Mouse (Mus musculus) forebrain, embryonic 14.5 days (tissue): ENCODE results near the gene Gabbr2. TPM values are rescaled to one million over a fixed set of nuclear protein-coding genes. Genes with fewer than 3 reads are reported as not detected.

ENCODE experiments used
- ATAC-seq: fragments of 200-750 bp; cut with Nextera tagmentation; 2 replicates; pipeline ENCODE4 v1.8.0; 2017; ENCODE audit warnings: mild to moderate bottlenecking, moderate library complexity
- DNase-seq: peaks from one replicate; pipeline ENCODE4 v3.0.0-alpha.2; 2015; ENCODE audit warnings: low spot score
- H3K27ac ChIP-seq: fragments of 300-500 bp; sonication (generic); 2 replicates; pipeline ENCODE4 v1.5.1; 2014; ENCODE audit warnings: low read depth, mild to moderate bottlenecking, control low read depth, low read length, moderate library complexity
- H3K27me3 ChIP-seq: fragments of 300-500 bp; sonication (generic); replicated peaks from 2 replicates; pipeline ENCODE4 v1.6.1; 2014; ENCODE audit warnings: low read length, control low read depth, mixed read lengths; ENCODE audit not compliant: control insufficient read depth, insufficient read depth
- H3K36me3 ChIP-seq: fragments of 300-500 bp; sonication (generic); 2 replicates; pipeline ENCODE4 v1.6.1; 2014; ENCODE audit warnings: low read length, control low read depth; ENCODE audit not compliant: control insufficient read depth, insufficient read depth
- H3K4me1 ChIP-seq: fragments of 300-500 bp; sonication (generic); 2 replicates; pipeline ENCODE4 v1.6.1; 2014; ENCODE audit warnings: antibody characterized with exemption, low read length, control low read depth; ENCODE audit not compliant: control insufficient read depth, insufficient read depth
- H3K4me2 ChIP-seq: fragments of 300-500 bp; sonication (generic); 2 replicates; pipeline ENCODE4 v1.6.1; 2014; ENCODE audit warnings: mild to moderate bottlenecking, control low read depth, low read length
- H3K4me3 ChIP-seq: fragments of 300-500 bp; sonication (generic); 2 replicates; pipeline ENCODE4 v1.5.1; 2014; ENCODE audit warnings: low read depth, low read length, control low read depth
- H3K9ac ChIP-seq: fragments of 300-500 bp; sonication (generic); 2 replicates; pipeline ENCODE4 v1.6.1; 2014; ENCODE audit warnings: mild to moderate bottlenecking, low read length, control low read depth, moderate library complexity
- H3K9me3 ChIP-seq: fragments of 300-500 bp; sonication (generic); replicated peaks from 2 replicates; pipeline ENCODE4 v1.6.1; 2016; ENCODE audit warnings: low read length, control low read depth, mixed read lengths; ENCODE audit not compliant: control insufficient read depth
- WGBS: fragments of 180-500 bp; shearing (Covaris S2); extraction: QIAGEN DNeasy Blood & Tissue Kit; methylation state at CpG from one replicate; pipeline ENCODE4 v1.1.7; 2014; 5-methylcytosine and 5-hydroxymethylcytosine counted together
- polyA plus RNA-seq: library from polyadenylated mRNA; unstranded; fragments of >200 nt; fragmentation: Nextera tagmentation; extraction: Ambion mirVana; gene quantifications from 2 replicates; pipeline ENCODE4 v1.2.1, GENCODE M21; 2014

Gabbr2 gene
- polyA plus RNA-seq, 1 experiment from 2014 or later: 1.7 TPM

GRCm38 (mm10) chr4:46710018-46710417, 281.7 kb downstream of the Gabbr2 start:
- no peak overlapping the region for H3K4me3 ChIP-seq
- H3K4me1 ChIP-seq: no peaks in the 10 kb centered on the region
- H3K9ac ChIP-seq: no peak overlapping the region
- DNase-seq: no peak
- WGBS: 74% methylated on average over 6 of the region's 6 CpGs
- no peaks in the 10 kb centered on the region for H3K36me3 ChIP-seq
- no peak overlapping the region for H3K4me2 ChIP-seq
- no peaks in the 10 kb centered on the region for H3K27me3 ChIP-seq
- H3K27ac ChIP-seq: no peak overlapping the region; the same call in 1 of the 2 replicates
- H3K9me3 ChIP-seq: no peaks in the 10 kb centered on the region
- no peak for ATAC-seq

DNA sequence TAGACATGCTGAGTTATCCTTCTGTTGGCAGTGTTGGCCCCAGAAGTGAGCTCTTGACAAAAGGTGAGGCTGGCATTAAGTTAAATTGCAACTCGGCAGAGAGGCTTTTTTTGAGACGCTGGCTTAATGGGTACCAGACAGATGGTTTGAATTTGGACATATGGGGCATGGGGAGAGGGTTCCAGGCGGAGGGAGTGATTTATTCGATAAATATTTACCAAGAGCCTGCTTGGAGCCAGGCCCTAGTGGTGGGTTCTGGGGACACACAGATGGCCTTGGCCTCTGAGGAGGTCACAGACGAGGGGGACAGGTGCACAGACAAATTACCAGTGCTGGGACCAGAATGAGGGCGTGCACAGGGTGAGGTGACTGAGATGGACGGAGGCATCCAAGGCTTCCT, 282.2 kb downstream of the Gabbr2 start:
- 69% methylated on average over 7 of the region's 7 CpGs for WGBS
- Histone ChIP-seq H3K9ac (no peak overlapping the region), H3K36me3 (no peaks in the 10 kb centered on the region), H3K27ac (no peak overlapping the region), H3K9me3 (no peaks in the 10 kb centered on the region), H3K4me1 (no peaks in the 10 kb centered on the region), H3K4me2 (no peak overlapping the region), H3K4me3 (no peak overlapping the region), H3K27me3 (no peaks in the 10 kb centered on the region)
- peak; percentile 60 for DNase-seq
- ATAC-seq: peak; percentile 48

- WGBS: 79% methylated on average over 12 of the region's 12 CpGs
These were observed 285.9 kb downstream of the Gabbr2 start for GRCm38 (mm10) chr4:46705739-46706138.

DNA sequence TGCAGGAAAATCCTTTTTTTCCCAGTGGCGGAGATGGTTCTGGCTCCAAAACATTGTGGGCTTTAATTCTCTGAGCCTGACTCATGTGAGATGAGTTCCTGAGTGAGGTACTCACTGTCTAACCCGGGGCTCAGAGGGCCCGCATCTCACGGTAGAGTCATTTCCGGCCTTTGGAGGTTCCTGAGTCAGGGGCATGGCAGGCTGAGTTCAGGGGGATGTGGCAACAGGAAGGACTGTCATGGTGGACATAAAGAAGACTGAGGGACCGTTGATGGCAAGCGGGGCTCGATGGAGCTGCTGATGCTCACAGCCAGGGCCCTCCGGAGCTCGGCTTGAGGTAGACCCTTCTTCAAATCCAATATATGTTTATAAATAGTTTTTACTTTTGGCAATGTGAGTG, 288.5 kb downstream of the Gabbr2 start:
- Histone ChIP-seq H3K9ac (no peak overlapping the region), H3K4me3 (no peak overlapping the region), H3K27ac (no peak overlapping the region), H3K36me3 (no peaks in the 10 kb centered on the region), H3K4me1 (peaks cover 3% of the 10 kb centered on the region; the same call in 1 of the 2 replicates), H3K27me3 (no peaks in the 10 kb centered on the region), H3K9me3 (no peaks in the 10 kb centered on the region), H3K4me2 (no peak overlapping the region)
- 94% methylated on average over 10 of the region's 10 CpGs for WGBS
- ATAC-seq (no peak), DNase-seq (no peak)

More at GRCm38 (mm10) chr4:46705739-46706138, 285.9 kb downstream of the Gabbr2 start:
- no peaks in the 10 kb centered on the region for H3K36me3 ChIP-seq
- no peak overlapping the region for H3K4me3 ChIP-seq
- H3K4me1 ChIP-seq: no peaks in the 10 kb centered on the region
- peak; percentile 36 for DNase-seq
- no peak overlapping the region for H3K9ac ChIP-seq
- H3K27ac ChIP-seq: no peak overlapping the region
- no peaks in the 10 kb centered on the region for H3K9me3 ChIP-seq
- no peak for ATAC-seq
- no peaks in the 10 kb centered on the region for H3K27me3 ChIP-seq
- H3K4me2 ChIP-seq: no peak overlapping the region

GRCm38 (mm10) chr4:46700223-46700651, 291.4 kb downstream of the Gabbr2 start:
- Histone ChIP-seq H3K9me3 (no peaks in the 10 kb centered on the region), H3K4me1 (peaks cover 3% of the 10 kb centered on the region; the same call in 1 of the 2 replicates), H3K36me3 (no peaks in the 10 kb centered on the region), H3K4me2 (no peak overlapping the region), H3K4me3 (no peak overlapping the region), H3K27ac (peak overlapping the region; percentile 17; the same call in 1 of the 2 replicates), H3K27me3 (no peaks in the 10 kb centered on the region), H3K9ac (no peak overlapping the region)
- WGBS: 8% methylated on average over 10 of the region's 10 CpGs
- peak; percentile 83 for ATAC-seq
- peak; percentile 76 for DNase-seq

DNA sequence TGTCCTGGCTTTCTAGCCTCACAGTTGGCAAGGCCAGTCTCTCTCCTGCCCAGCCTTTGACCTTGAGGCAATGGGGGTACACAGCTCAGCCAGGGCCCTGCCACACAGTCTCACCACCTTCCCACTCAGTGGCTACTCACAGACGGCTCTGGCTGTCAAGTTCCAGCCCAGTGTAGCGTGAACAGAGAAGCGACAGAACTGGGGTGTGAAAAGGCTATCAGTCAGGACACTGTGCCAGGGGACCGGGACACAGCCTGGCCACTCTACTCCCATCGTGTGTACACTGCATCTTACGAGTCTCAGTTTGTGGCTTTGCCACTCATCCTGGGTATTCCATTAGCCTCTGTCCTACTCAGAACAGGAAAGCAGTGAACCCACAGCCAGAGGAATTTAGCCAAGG, 295.2 kb downstream of the Gabbr2 start:
- H3K36me3 ChIP-seq: no peaks in the 10 kb centered on the region
- DNase-seq (no peak), ATAC-seq (no peak)
- no peak overlapping the region for H3K27ac ChIP-seq
- no peak overlapping the region for H3K4me2 ChIP-seq
- no peak overlapping the region for H3K4me3 ChIP-seq
- peaks cover 3% of the 10 kb centered on the region; the same call in 1 of the 2 replicates for H3K4me1 ChIP-seq
- 73% methylated on average over 6 of the region's 6 CpGs for WGBS
- H3K9ac ChIP-seq: no peak overlapping the region
- H3K9me3 ChIP-seq: no peaks in the 10 kb centered on the region
- H3K27me3 ChIP-seq: no peaks in the 10 kb centered on the region

GRCm38 (mm10) chr4:46690565-46690964, 301.1 kb downstream of the Gabbr2 start:
- H3K27ac ChIP-seq: no peak overlapping the region
- 83% methylated on average over 8 of the region's 8 CpGs for WGBS
- H3K27me3 ChIP-seq: no peaks in the 10 kb centered on the region
- DNase-seq (no peak), ATAC-seq (no peak)
- H3K4me3 ChIP-seq: no peak overlapping the region
- H3K4me2 ChIP-seq: no peak overlapping the region
- H3K9me3 ChIP-seq: no peaks in the 10 kb centered on the region
- no peaks in the 10 kb centered on the region for H3K4me1 ChIP-seq
- H3K36me3 ChIP-seq: no peaks in the 10 kb centered on the region
- H3K9ac ChIP-seq: no peak overlapping the region

GRCm38 (mm10) chr4:46690023-46690420, 301.7 kb downstream of the Gabbr2 start:
- no peak for ATAC-seq
- no peak for DNase-seq
- H3K4me2 ChIP-seq: no peak overlapping the region
- H3K27me3 ChIP-seq: no peaks in the 10 kb centered on the region
- no peak overlapping the region for H3K9ac ChIP-seq
- 87% methylated on average over 8 of the region's 8 CpGs for whole genome bisulfite sequencing
- no peak overlapping the region for H3K27ac ChIP-seq
- no peak overlapping the region for H3K4me3 ChIP-seq
- H3K36me3 ChIP-seq: no peaks in the 10 kb centered on the region
- H3K4me1 ChIP-seq: no peaks in the 10 kb centered on the region
- no peaks in the 10 kb centered on the region for H3K9me3 ChIP-seq

DNA sequence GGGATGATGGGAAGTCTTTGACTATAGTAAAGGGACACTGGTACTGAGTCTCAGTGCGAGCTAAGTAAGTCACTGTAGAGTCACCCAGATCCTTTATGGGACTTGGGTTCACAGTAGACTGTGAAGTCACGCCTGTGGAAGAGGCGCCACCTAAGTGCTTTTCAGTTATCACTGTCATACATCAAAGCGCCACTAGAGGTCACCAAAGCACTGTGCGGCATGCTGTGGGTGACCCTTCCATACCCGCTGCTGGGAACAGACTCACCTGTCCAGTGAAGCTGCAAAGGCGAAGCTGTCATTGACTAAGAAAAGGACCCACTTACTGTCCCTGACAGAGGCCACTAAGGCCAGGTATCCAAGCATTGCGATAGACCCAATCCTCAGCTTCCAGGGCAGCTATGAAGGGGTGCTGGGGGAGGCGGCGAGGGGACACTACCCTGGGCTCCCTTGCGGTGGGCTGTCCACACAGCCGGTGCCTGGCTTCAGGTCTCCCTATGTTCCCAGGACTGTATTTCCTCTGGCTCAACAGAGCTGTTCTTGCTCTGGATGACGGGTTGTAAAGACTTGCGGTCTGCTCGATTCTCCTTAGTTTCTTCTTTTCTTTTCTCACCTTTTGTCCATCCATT, 302.2 kb downstream of the Gabbr2 start:
- Histone ChIP-seq H3K4me1 (no peaks in the 10 kb centered on the region), H3K27me3 (no peaks in the 10 kb centered on the region), H3K36me3 (no peaks in the 10 kb centered on the region), H3K4me2 (no peak overlapping the region), H3K27ac (no peak overlapping the region), H3K4me3 (no peak overlapping the region), H3K9ac (no peak overlapping the region), H3K9me3 (no peaks in the 10 kb centered on the region)
- DNase-seq: peak; percentile 82
- 46% methylated on average over 15 of the region's 15 CpGs for WGBS
- ATAC-seq: peak; percentile 83
